12 mouse cellular contexts compared by ENCODE assay signal in the genomic region with DNA sequence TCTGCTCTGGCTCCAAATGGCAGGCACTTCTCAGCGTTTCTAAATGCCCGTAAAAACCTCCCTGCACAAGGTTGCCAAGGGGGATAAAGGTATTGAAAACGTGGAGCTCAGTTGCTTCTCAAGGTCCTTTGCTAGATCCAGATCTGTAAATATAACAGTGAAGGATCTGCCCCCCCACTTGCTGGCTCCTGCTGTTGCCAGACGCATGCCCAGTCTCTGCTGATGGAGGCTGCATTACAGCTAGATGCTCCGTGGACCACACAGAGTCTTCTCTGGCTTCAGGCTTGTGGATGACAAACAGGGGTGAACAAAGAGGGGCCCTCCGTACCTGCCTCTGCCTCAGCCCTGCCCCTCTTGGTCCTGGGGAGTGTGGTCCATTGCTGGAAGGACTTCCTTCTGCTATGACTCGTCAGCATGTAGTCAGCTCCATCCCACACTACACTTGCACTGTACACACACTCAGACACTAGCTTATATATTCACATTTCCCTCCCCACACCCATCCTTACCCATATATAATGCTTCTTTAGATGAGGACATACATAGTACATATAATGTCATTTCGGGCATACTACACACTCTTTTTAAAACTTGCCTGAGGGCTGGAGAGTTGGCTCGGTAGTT.
"Had no signal": no experiment of that assay in that cellular context is flagged by ENCODE, and none has a peak within 500 bp of the region (broad histone marks: within the 10 kb centered on the region; RNA-seq: fewer than 3 reads in every experiment).

No protein-coding gene starts in this region.

- H3K36me3 ChIP-seq: kidney, embryonic 15.5 days; limb, embryonic 15.5 days; liver, embryonic 12.5 days; midbrain, embryonic 13.5 days; neural tube, embryonic 12.5 days had no signal

- H3K4me3 ChIP-seq: kidney, embryonic 15.5 days; limb, embryonic 15.5 days; liver, embryonic 12.5 days; midbrain, embryonic 13.5 days; neural tube, embryonic 12.5 days had no signal

- ATAC-seq: intestine, embryonic 16.5 days; liver, embryonic 12.5 days; midbrain, embryonic 13.5 days had no signal

- H3K4me1 ChIP-seq: kidney, embryonic 15.5 days; limb, embryonic 15.5 days; liver, embryonic 12.5 days; midbrain, embryonic 13.5 days; neural tube, embryonic 12.5 days had no signal

- H3K4me2 ChIP-seq: kidney, embryonic 15.5 days; limb, embryonic 15.5 days; liver, embryonic 12.5 days; lung, embryonic 14.5 days; midbrain, embryonic 13.5 days; neural tube, embryonic 12.5 days had no signal

- H3K9me3 ChIP-seq: kidney, embryonic 15.5 days; liver, embryonic 12.5 days; midbrain, embryonic 13.5 days; neural tube, embryonic 12.5 days had no signal

- H3K9ac ChIP-seq: kidney, embryonic 15.5 days; limb, embryonic 15.5 days; liver, embryonic 12.5 days; lung, embryonic 14.5 days; midbrain, embryonic 13.5 days; neural tube, embryonic 12.5 days had no signal

- H3K27me3 ChIP-seq: kidney, embryonic 15.5 days; limb, embryonic 15.5 days; liver, embryonic 12.5 days; midbrain, embryonic 13.5 days; neural tube, embryonic 12.5 days had no signal

- DNase-seq: kidney, adult 2 months; kidney, postnatal 14 days; lung, embryonic 14.5 days; lung, postnatal 14 days; thymus, postnatal 36 days had no signal

- H3K27ac ChIP-seq: kidney, embryonic 15.5 days; limb, embryonic 15.5 days; liver, embryonic 12.5 days; macrophage; midbrain, embryonic 13.5 days; neural tube, embryonic 12.5 days had no signal
